Mouse (Mus musculus) cerebellum, postnatal 4 days (tissue): Measurements from ENCODE around the gene Hsd17b7.
"Not testable (repeated sequence)": the region's sequence is repeated elsewhere in the genome, so short reads cannot be mapped to it uniquely, and the experiment has no call there.

ENCODE experiments used
- DNase-seq, 2 experiments: peaks; one replicate each; pipeline ENCODE4 v3.0.0; 2022; ENCODE audit warnings: low spot score in 2 of 2, mixed read lengths in 1 of 2

The Hsd17b7 gene

DNA sequence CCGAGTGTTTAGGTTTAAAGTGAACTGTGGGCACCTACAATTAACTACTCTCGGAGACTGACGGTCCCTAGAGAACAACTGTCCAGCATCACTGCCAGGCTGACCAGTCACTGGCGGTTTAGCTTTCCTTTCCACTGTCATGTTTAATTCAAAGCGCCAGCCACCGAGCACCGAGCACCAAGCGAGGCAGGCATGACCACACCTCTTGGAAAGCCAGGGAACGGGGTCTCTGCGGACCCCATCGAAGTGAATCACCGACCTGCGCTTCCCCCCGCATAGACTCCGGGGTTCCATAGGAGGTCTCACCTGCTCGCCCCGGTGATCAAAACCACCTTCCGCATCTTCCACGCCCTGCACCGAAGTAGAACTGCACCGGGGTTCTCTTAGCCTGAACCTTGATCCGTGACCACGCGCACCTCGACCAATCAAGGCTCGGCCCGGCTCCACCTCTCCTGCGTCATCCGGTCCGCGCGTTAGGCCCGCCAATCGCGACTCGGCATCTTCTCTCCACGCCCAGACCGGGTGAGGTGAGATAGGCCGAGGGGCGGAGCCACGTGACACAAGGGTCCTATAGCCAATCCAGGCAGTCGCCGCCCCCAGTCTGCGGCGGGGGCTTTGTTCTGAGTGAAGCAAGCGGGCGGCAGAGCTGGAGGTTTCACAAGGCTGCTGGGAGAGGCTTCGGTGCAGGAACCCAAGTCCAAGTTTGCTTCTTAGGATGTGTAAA, at the start of gene Hsd17b7:
TSS of gene Hsd17b7 (minus strand) at position 450 of the 724 bp plus-strand sequence.
- peak; percentile 94 to 97 for DNase-seq

DNA sequence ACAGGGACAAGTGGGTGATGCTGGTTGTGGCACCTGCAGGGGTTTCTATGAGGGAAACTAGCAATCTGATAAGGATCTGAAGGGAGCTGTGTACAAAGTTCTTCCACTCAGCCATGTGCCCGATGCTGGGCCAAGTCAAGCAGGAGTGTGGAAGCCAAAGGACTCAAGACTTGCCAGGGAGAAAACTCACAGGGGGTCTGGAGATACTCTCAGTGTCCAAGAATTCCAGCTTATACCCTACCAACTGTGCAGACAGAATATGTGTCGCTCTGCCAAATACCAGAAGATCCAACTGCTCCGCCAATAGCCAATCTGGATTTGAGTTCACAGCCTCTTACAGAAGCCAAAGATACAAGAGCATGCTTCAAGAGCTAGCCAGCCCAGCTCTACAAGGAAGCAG, 45.7 kb upstream of the Hsd17b7 start:
- DNase-seq = no peak

DNA sequence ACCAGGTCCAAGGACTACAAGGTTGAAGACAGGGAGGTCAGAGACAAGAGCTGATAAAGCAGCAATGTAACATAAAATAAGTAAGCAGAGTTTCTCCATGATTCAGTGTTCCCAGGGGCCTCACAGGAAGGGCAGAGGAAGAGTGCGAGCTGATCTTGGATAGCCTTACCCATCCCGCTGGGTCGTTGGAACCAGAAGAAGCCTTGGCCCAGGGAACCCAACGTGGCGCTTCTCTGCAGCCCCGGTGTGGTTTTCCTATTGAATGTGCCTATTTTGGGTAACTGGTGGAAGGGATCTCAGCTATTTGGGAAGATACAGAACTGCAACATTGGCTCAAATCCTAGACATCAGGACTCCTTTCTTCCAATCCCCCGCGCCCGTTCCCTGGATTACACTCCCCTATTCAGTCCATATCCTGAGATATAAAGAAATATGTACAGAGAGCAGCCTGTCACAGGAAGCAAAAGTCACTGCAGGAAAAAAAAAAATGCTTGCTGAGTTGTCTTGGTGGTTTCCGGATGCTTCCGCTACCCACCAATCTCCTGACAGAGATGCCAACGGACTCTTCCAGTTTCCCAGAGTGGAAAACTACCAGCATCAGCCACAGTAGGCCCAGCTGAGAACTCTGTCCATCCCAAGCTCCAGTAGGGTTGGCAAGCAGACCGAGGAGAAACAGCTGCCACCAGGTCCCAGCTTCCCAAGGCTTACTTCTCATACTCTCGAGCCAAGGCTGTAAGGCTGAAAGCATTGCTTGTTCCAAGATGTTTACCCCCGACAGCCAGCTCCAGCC, 41.9 kb upstream of the Hsd17b7 start:
- peak in 1 of 2 experiments; percentile 4 for DNase-seq

DNA sequence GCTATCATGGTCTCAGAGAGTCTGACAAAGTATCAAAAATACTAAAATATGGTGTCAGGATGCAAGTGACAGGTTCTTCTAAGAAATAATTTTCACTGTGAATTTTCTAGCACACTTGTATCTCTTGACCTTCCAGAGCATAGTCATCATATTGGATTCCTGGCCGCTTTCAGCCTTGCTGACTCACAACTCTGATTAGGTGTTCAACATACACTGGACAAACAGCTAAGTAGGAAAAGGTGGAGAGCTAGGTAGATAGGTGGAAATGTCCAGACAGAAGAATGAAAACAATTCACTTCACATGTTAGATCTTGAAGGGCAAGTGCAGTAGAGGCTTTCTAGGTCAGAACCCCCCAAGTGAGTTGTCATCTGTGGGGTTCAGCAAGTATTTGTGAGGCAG, 40.3 kb upstream of the Hsd17b7 start:
- DNase-seq = no peak

DNA sequence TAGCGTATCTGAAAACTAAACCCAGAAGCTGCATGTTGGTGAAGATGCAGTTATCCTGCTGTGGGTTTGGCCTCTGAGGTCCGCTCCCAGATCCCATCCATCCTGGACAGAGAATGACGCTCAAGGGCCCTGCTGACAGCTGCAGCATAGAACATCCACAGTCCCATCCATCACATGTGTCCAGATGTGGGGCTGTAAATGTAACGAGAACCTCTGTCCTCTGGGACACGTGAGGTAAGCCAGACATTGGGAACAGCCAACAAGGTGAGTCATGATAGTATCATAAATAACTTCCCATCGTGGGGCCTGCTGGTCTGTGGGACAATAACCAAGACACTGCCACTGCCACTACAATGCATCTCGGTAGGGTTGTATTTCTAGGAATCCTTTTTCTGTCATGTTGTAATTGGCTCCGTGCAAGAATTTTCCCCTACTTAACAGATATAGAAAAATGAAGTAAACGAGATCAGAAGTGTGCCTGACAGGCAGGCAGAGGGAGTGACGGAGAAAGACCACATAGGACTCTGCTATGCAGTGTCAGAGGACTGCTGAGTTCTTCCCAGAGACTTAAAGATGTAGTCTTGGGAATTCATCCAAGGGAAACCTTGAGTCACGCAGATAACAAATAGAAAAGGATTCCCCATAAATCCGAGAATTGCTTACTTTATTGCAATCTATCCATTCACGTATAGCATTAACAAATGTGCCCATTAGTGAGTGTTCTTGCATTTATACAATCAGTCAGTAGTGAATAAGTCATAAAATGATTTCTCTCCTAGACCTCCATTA, 39.6 kb upstream of the Hsd17b7 start:
- no peak for DNase-seq

DNA sequence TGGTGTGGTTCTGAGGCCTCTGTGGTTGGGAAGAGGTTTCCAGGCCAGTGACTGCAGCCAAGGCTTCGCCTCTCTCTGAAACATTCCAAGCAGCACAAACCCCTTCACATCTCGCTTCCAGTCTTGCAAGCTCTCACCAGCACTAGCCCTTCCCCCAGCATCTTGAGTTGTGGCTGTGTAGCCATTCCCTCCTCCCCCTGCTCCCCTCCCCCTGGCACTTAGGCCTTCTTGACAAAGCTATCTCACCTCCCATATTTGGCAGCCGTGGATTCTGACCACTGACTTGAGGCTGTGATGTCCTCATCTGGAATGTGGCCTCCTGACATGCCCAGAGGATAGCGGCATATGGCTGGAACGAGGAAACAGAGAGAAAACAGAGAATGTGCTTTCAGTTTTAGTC, 37.5 kb upstream of the Hsd17b7 start:
- DNase-seq = no peak

DNA sequence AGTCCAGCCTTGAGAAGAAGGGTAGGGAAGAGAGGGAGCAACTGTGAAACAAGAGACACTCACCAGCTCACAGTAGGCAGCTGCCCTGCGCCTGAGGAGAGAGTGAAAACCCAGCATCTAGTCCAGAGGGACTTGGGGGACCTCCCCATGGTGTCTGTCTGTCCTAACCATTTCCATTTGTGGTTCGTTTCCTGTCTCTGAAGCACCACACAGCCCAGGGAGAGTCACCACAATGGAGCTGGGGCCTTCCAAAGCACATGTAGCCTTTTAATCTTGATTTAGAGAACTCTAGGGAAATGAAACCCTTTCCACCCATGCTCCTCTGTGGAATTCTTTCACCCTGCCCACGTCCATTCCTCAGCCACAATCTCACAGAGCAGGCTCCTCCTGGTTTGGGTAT, 36.3 kb upstream of the Hsd17b7 start:
- no peak for DNase-seq

DNA sequence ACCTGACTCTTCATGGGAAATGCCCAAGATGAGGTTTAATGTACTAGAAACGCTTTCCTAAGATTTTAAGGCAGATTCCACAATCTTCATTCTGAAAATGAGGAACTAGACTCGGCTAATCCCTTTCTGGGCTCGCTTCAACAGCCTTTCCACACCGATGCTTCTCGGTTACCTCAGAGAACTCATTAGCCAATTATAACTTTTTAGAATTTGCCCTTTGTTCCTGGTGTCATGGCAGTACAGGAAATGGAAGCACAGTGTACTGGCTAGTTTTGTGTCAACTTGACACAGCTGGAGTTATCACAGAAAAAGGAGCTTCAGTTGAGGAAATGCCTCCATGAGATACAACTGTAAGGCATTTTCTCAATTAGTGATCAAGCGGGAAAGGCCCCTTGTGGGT, 24.9 kb upstream of the Hsd17b7 start:
- not testable (repeated sequence) for DNase-seq

DNA sequence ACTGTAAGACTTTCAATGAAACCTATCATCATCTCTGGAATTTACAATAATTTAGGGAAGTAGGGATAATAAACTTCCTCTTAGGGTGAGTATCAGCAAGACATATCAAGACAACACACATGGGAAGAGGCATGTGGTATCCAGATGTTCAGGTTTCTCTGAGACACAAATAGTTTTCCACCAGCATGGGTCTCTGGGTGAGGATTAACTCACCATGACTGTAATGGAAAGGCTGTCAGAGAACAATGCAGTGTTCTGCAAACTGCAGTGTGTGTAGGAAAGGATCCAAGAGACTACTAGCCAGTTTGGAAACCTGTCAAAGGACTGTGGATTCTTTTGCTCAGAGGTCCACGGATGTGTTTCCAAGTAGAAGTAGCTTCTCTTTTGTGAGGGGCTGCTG, 17.1 kb upstream of the Hsd17b7 start:
- no peak for DNase-seq

DNA sequence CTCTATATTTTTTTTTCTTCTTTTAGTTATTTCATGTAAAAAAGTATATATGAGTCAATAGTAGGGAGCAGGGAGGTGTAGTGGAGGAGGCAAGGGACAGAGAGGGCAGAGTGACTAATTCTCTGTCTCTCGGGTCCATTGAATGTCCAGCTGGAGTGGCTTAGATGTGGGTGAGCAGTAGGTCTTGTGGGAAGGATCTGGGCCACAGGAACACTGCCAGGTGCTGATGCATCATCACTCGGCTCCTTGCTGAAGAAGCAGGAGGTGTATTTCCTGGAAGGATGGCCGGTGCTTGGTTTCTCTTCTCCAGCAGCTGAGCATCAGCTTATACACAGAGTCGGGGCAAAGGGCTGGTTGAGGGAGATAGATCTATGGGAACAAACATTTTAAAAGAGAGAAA, 8.6 kb upstream of the Hsd17b7 start:
- no peak for DNase-seq

DNA sequence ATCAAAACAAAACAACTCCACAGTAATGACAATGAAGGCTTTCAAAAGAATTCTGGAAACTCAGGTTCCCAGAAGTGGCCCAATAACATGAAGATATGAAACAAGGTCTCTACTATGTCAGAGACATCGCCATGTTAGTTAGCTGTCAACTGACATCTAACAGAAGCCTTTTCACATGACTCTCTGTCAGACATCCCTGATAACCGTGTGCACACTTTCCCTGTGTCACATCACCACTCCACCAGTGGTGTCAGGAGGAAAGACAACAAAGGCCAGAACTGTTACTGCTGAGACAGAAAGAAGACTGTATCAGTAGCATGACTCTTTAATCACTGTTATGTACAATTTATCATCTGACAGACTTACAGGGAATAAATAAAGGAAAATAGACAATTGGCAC, 3.0 kb upstream of the Hsd17b7 start:
- no peak for DNase-seq

DNA sequence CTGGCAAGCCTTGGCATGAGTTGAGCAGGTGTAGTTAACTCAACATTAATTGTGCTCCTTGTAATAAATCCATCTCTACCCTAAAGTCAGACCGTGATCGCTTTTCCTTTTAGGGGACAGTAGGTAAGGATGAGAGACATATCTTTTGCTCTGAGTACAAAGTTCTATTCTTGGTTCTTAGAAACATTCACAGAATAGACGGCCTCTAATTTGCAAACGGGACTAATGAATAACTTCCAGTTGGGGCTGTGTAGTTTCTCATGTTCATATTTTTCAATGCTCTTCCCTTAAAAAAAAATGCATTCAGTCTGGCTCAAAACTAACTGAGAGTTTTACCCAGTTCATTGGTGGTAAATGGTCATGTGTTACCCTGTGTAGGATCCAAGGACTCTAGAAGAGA, 1.9 kb upstream of the Hsd17b7 start:
- DNase-seq = no peak

DNA sequence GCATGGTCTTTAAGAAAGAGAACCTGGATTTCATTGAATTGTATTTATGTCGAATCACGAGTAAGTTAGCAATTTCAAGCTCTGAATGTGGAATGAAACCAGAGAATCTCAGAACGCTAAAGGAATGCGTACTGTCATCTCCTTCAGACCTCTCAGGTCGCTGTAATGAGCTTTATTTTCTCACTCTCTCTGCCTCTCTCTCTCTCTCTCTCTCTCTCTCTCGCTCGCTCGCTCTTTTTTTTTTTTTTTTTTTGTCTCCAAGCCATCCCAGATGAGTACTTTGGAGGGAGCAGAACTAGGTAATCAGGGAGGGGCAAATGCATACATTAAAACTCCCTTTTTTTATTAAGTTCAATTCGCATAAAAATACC, 460 bp upstream of the Hsd17b7 start:
- no peak for DNase-seq

DNA sequence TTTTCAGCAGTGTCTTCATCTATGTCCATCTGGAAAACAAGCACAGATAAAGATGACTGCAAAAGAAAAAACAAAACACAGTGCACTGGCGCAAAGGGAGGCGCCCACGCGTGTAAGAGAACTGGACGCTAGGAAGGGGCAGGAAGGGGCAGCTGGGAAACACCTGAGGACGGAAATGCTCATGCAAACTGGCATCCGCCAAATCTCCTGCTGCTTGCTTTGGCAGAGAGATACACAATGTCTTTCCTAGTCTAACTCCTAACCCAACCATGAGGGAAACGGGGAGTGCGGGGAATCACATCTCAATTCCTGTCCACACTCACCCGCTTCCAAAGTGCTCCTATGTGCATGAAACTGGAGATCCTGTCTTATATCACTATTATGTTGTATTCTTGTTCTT, 15.9 kb downstream of the Hsd17b7 start:
- no peak for DNase-seq

DNA sequence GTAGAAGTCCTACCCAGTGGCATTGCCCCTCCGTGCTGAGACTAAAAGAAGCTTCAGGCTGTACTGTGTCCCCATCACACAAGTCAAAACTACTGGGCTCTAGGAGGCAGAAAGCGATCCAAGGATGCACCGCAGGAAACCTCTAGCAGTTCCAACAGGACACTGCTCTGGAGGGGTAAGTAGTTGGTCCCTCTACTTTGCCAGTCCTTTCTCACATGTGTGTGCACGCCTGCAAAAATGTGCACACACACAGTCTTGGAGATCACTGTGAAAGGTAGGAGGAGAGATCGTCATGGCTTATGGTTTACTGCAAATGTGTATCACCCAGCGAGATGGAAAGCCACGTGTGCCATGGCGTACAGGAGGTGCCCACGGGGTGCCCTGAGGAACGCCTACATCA, 16.4 kb downstream of the Hsd17b7 start:
- DNase-seq = no peak

DNA sequence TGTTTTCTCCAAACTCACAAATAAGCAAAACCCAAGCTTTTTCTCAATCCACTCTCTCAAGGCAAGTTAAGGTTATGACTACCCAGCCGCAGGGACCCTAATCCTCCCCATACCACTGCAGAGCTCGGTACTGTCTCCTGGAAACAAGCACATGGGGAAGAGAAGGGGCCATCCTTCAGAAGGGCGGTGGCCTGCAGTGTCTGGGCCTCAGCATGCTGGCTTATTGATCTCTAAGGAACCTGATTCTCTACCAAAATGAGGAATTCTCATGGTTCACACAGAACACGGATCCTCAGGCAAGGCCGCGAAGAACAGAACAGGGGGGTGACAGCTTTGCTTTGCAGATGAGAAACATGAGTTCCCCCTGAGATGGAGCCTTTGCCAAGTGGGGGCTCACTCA, 17.5 kb downstream of the Hsd17b7 start:
- no peak for DNase-seq

DNA sequence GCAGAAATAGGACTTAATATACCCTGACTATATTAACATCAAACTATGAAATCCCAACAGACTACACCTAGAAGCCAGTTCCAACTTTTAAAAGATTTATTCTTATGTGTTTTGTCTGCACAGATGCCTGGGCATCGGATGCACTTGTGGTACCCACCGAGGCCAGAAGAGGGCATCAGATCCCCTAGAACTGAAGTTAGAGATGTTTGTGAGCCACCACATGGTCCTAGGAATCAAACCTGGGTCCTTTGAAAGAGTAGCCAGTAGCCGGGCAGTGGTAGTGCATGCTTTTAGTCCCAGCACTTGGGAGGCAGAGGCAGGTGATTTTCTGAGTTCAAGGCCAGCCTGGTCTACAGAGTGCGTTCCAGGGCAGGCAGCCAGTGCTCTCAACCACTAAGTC, 18.4 kb downstream of the Hsd17b7 start:
- no peak for DNase-seq

DNA sequence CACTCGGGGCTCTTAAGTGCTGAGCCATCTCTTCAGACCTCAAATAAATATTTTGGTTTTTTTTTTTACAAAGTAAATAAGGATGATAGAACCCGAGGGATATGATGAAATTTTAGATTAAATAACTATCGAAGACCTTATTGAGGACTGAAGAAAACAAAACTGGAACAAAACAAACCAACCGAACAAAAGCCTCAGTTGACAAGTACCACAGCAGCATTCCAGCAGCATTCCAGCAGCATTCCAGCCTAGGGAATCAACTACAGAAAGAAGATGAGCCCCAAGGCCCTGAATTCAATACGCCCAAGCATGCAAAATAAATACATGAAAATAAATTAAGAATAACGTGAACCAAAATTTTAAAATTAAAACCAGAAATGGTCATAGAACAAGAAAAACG, 19.1 kb downstream of the Hsd17b7 start:
- no peak for DNase-seq

DNA sequence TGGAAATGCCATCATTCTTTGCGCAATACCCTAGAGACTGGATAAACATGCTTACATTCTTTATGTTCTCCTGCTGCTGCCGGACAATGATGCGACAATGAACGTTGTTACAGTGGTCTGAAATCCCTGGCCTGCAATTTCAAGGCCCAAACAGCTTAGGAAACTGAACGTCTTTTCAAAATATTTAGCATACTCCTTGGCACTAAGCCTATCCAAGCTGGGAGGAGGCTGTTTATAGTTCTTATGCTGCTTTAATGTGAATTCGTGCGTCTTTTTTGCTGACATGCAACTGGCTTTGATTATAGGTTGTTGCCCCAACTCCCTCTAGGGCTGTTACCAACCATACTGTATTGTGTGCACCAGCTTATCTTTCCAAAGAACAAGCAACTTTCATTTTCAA, 20.2 kb downstream of the Hsd17b7 start:
- no peak for DNase-seq

DNA sequence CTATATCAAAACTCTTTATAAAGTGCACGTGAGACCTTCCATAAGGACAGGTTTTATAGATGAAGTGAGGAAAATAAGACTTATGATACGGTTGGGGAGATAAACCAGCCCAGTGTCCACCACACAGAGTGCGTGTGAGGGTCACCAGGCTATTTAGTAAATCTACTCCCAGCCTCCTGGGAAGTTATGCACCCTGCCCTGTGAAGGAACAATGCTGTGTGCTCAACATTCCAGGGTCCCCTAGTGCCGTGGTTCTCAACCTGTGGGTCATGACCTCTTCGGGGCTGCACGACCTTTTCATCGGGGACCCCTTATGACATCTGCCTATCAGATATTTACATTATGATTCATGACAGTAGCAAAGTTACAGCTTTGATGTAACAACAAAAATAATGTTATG, 20.8 kb downstream of the Hsd17b7 start:
- no peak for DNase-seq

DNA sequence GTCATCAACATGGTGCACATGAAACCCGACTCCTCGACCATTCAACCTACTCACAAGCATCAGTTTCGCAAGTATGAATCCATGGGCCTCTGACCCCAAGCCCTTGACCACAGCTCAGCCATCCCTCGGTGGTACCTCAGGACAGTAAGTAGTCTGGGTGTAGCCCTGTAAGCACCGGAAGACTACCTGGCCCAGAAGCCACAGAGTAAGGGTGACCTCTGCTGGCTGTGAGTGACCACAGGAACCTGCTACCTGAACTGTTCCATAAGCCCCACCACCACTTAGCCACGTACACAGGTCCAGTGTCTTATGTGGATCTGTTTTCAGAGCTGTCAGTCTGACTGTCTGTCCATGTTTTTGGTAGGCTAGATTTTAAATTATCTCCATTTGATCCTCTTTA, 21.4 kb downstream of the Hsd17b7 start:
- DNase-seq = no peak

DNA sequence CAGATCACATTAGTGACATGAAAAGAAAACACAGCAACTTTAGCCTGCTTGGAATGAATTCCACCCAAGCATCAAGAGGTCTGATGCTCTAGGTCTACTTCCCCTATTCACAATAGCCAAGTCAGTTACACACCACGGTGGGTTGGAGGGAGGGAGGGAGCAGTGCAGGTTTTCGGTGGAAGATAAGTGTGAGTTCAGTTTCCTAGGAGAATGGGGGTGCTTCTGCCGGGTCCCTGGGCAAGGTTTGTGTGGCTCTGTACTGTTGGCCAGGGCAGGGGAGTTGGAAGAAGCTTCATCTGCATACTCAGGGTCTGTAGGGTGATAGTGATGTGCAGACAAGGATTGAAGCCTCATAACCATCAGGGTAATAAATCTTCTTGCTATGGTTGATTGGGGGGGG, 23.0 kb downstream of the Hsd17b7 start:
- no peak for DNase-seq

DNA sequence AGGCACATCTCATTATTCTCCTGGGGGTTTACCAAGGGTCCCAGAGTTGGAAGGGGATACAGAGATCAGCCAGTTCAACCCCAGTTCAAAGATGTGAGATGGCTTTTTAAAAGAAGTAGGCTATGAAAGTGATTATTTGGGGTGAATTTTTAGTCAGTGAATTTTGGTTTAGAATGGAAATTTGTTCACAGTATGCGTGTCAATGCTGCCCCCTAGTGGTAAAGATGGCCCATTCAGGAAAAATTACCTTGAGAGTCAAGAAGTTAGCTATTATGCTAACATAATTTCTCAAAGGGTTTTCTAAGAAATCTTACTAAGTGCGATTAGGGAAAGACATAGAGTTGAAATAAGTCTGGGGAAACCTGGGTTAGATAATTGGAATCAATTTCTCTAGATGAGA, 29.7 kb downstream of the Hsd17b7 start:
- peak in 1 of 2 experiments; percentile 42 for DNase-seq
